Mouse (Mus musculus) hindbrain, embryonic 10.5 days (tissue): ENCODE data around the gene Dennd4b. TPM values are rescaled to one million over a fixed set of nuclear protein-coding genes. Genes with fewer than 3 reads are reported as not detected.
A peak's percentile ranks its signal among the peaks of the same experiment; 100 is the strongest.

Experiments used
- DNase-seq: peaks from one replicate; pipeline ENCODE4 v3.0.0-alpha.2; 2017; ENCODE audit warnings: low spot score
- H3K27ac ChIP-seq: fragments of 300-500 bp; sonication (generic); 2 replicates; pipeline ENCODE4 v1.5.1; 2016; ENCODE audit warnings: mild to moderate bottlenecking, moderate library complexity
- H3K27me3 ChIP-seq: fragments of 300-500 bp; sonication (generic); 2 replicates; pipeline ENCODE4 v1.6.1; 2016; ENCODE audit warnings: mild to moderate bottlenecking; ENCODE audit not compliant: poor library complexity, insufficient read depth, severe bottlenecking
- H3K36me3 ChIP-seq: fragments of 300-500 bp; sonication (generic); 2 replicates; pipeline ENCODE4 v1.6.1; 2016; ENCODE audit warnings: mild to moderate bottlenecking, moderate library complexity
- H3K4me1 ChIP-seq: fragments of 300-500 bp; sonication (generic); replicated peaks from 2 replicates; pipeline ENCODE4 v1.6.1; 2016; ENCODE audit warnings: mild to moderate bottlenecking
- H3K4me3 ChIP-seq: fragments of 300-500 bp; sonication (generic); 2 replicates; pipeline ENCODE4 v1.5.1; 2016; ENCODE audit warnings: mild to moderate bottlenecking, moderate library complexity
- H3K9me3 ChIP-seq: fragments of 300-500 bp; sonication (generic); 2 replicates; pipeline ENCODE4 v1.6.1; 2016; ENCODE audit warnings: mild to moderate bottlenecking, moderate library complexity
- WGBS: fragments of 180-500 bp; shearing (Covaris S2); methylation state at CpG from one replicate; pipeline ENCODE4 v1.1.7; 2016; 5-methylcytosine and 5-hydroxymethylcytosine counted together
- polyA plus RNA-seq: library from polyadenylated mRNA; unstranded; fragments of >200 nt; fragmentation: Nextera tagmentation; extraction: Ambion mirVana; gene quantifications from 2 replicates; pipeline ENCODE4 v1.2.1, GENCODE M21; 2016

Dennd4b gene
- polyA plus RNA-seq, 1 experiment from 2014 or later: 7.1 TPM

GRCm38 (mm10) chr3:90294064-90294440 is 29.1 kb downstream of the Dennd4b start:
- Histone ChIP-seq H3K36me3 (peaks cover 29% of the 10 kb centered on the region), H3K27ac (peak overlapping the region; percentile 99), H3K4me1 (peaks cover 17% of the 10 kb centered on the region), H3K4me3 (peak overlapping the region; percentile 92), H3K9me3 (no peaks in the 10 kb centered on the region), H3K27me3 (no peaks in the 10 kb centered on the region)
- 2% methylated on average over 11 of the region's 11 CpGs for WGBS
- DNase-seq: no peak

GRCm38 (mm10) chr3:90294651-90295050 is 29.7 kb downstream of the Dennd4b start:
- Histone ChIP-seq H3K27me3 (no peaks in the 10 kb centered on the region), H3K4me1 (peaks cover 17% of the 10 kb centered on the region), H3K4me3 (peak overlapping the region; percentile 92), H3K36me3 (peaks cover 29% of the 10 kb centered on the region), H3K9me3 (no peaks in the 10 kb centered on the region), H3K27ac (no peak overlapping the region)
- WGBS: 83% methylated on average over 2 of the region's 2 CpGs
- DNase-seq: no peak

- 81% methylated on average over 3 of the region's 3 CpGs for WGBS
- Histone ChIP-seq H3K36me3 (peaks cover 9% of the 10 kb centered on the region; the same call in 1 of the 2 replicates), H3K4me1 (0 out of 2 replicates have a peak, but pooled peaks cover 5% of the 10 kb centered on the region), H3K27me3 (no peaks in the 10 kb centered on the region), H3K9me3 (no peaks in the 10 kb centered on the region), H3K27ac (no peak overlapping the region), H3K4me3 (no peak overlapping the region)
- DNase-seq: no peak
Measured at GRCm38 (mm10) chr3:90305801-90306200, 40.8 kb downstream of the Dennd4b start.

- H3K36me3 ChIP-seq: peaks cover 9% of the 10 kb centered on the region
- H3K4me3 ChIP-seq: no peak overlapping the region
- DNase-seq: no peak
- H3K27ac ChIP-seq: no peak overlapping the region
- 0 out of 2 replicates have a peak, but pooled peaks cover 2% of the 10 kb centered on the region for H3K4me1 ChIP-seq
- H3K27me3 ChIP-seq: no peaks in the 10 kb centered on the region
- no peaks in the 10 kb centered on the region for H3K9me3 ChIP-seq
Measured at GRCm38 (mm10) chr3:90309589-90309988, 44.6 kb downstream of the Dennd4b start.

GRCm38 (mm10) chr3:90313367-90313766 is 48.4 kb downstream of the Dennd4b start:
- no peaks in the 10 kb centered on the region for H3K9me3 ChIP-seq
- H3K36me3 ChIP-seq: peaks cover 4% of the 10 kb centered on the region
- H3K27ac ChIP-seq: no peak overlapping the region
- H3K27me3 ChIP-seq: no peaks in the 10 kb centered on the region
- no peaks in the 10 kb centered on the region for H3K4me1 ChIP-seq
- no peak overlapping the region for H3K4me3 ChIP-seq
- no peak for DNase-seq

- Histone ChIP-seq H3K4me1 (no peaks in the 10 kb centered on the region), H3K36me3 (peaks cover 4% of the 10 kb centered on the region), H3K4me3 (no peak overlapping the region), H3K27ac (no peak overlapping the region), H3K9me3 (no peaks in the 10 kb centered on the region), H3K27me3 (no peaks in the 10 kb centered on the region)
- no peak for DNase-seq
Measured at GRCm38 (mm10) chr3:90314241-90314640, 49.3 kb downstream of the Dennd4b start.

- Histone ChIP-seq H3K4me1 (no peaks in the 10 kb centered on the region), H3K4me3 (no peak overlapping the region), H3K9me3 (no peaks in the 10 kb centered on the region), H3K27me3 (no peaks in the 10 kb centered on the region), H3K27ac (no peak overlapping the region), H3K36me3 (peaks cover 7% of the 10 kb centered on the region; the same call in 1 of the 2 replicates)
- 85% methylated on average over 6 of the region's 6 CpGs for WGBS
- DNase-seq: no peak
Measured at GRCm38 (mm10) chr3:90322289-90322688, 57.3 kb downstream of the Dennd4b start.

- no peaks in the 10 kb centered on the region for H3K27me3 ChIP-seq
- no peak overlapping the region for H3K4me3 ChIP-seq
- H3K27ac ChIP-seq: no peak overlapping the region
- no peaks in the 10 kb centered on the region for H3K9me3 ChIP-seq
- no peak for DNase-seq
- WGBS: 80% methylated on average over 5 of the region's 5 CpGs
- no peaks in the 10 kb centered on the region for H3K4me1 ChIP-seq
- H3K36me3 ChIP-seq: peaks cover 7% of the 10 kb centered on the region; the same call in 1 of the 2 replicates
Measured at GRCm38 (mm10) chr3:90323119-90323518, 58.1 kb downstream of the Dennd4b start.

Other genes starting within 250 kb of the Dennd4b start
- 219 and 222 TPM in 2 replicates for gene 4933434E20Rik, start 213.5 kb upstream of the Dennd4b start, polyA plus RNA-seq
- 199 and 208 TPM in 2 replicates for gene Ubap2l, start 212.6 kb upstream of the Dennd4b start, polyA plus RNA-seq
- gene Tpm3, start 192.5 kb upstream of the Dennd4b start, polyA plus RNA-seq: 541 and 592 TPM in 2 replicates
- gene Nup210l, start 161.1 kb upstream of the Dennd4b start, polyA plus RNA-seq: 0.50 and 0.56 TPM in 2 replicates
- 1,066 and 1,137 TPM in 2 replicates for gene Rps27, start 51.5 kb upstream of the Dennd4b start, polyA plus RNA-seq
- gene Rab13, start 51.5 kb upstream of the Dennd4b start, polyA plus RNA-seq: 25.5 and 27.8 TPM in 2 replicates
- gene Jtb, start 33.6 kb upstream of the Dennd4b start, polyA plus RNA-seq: 91.4 and 95.7 TPM in 2 replicates
- 4.2 and 4.3 TPM in 2 replicates for gene Creb3l4, start 21.7 kb upstream of the Dennd4b start, polyA plus RNA-seq
- 62.5 and 65.3 TPM in 2 replicates for gene Slc39a1, start 17.0 kb upstream of the Dennd4b start, polyA plus RNA-seq
- gene Crtc2, start 11.0 kb upstream of the Dennd4b start, polyA plus RNA-seq: 20.8 and 28.4 TPM in 2 replicates
- 15.3 and 17.9 TPM in 2 replicates for gene Gatad2b, start 28.0 kb downstream of the Dennd4b start, polyA plus RNA-seq
- gene Slc27a3, start 124.8 kb downstream of the Dennd4b start, polyA plus RNA-seq: 28.5 and 29.1 TPM in 2 replicates
- gene Ints3, start 168.4 kb downstream of the Dennd4b start, polyA plus RNA-seq: 37.6 and 39.7 TPM in 2 replicates
- 3.0 TPM in 2 replicates for gene Npr1, start 200.7 kb downstream of the Dennd4b start, polyA plus RNA-seq
- gene Ilf2, start 210.9 kb downstream of the Dennd4b start, polyA plus RNA-seq: 315 and 340 TPM in 2 replicates
- gene Snapin, start 225.8 kb downstream of the Dennd4b start, polyA plus RNA-seq: 60.9 and 69.1 TPM in 2 replicates
- gene Chtop, start 244.3 kb downstream of the Dennd4b start, polyA plus RNA-seq: 174 and 182 TPM in 2 replicates
- 7.5 and 7.7 TPM in 2 replicates for gene S100a1, start 249.2 kb downstream of the Dennd4b start, polyA plus RNA-seq
- gene S100a13, start 249.2 kb downstream of the Dennd4b start, polyA plus RNA-seq: 11.7 and 13.1 TPM in 2 replicates